Mouse (Mus musculus) liver, adult 2 months (tissue): Measurements from ENCODE around the gene Acy3. TPM values are rescaled to one million over a fixed set of nuclear protein-coding genes. Genes with fewer than 3 reads are reported as not detected.

ENCODE experiments used
- DNase-seq: peaks from one replicate; pipeline ENCODE4 v3.0.0-alpha.2; 2011; ENCODE audit warnings: low read depth, low spot score; ENCODE audit errors: extremely low read depth
- H3K27ac ChIP-seq: fragments of 200-500 bp; replicated peaks from 2 replicates; pipeline ENCODE4 v1.5.1; 2012; ENCODE audit warnings: low read depth, mild to moderate bottlenecking, control low read depth, inconsistent platforms, low read length; ENCODE audit not compliant: insufficient read depth
- H3K27me3 ChIP-seq: fragments of 200-500 bp; 2 replicates; pipeline ENCODE4 v1.6.1; 2012; ENCODE audit warnings: mild to moderate bottlenecking, moderate library complexity, low read length, inconsistent platforms; ENCODE audit not compliant: control insufficient read depth, insufficient read depth
- H3K36me3 ChIP-seq: fragments of 200-500 bp; 2 replicates; pipeline ENCODE4 v1.6.1; 2012; ENCODE audit warnings: low read length, inconsistent platforms; ENCODE audit not compliant: control insufficient read depth, insufficient read depth
- H3K4me1 ChIP-seq: fragments of 200-500 bp; 2 replicates; pipeline ENCODE4 v1.6.1; 2011; ENCODE audit warnings: low read length; ENCODE audit not compliant: control insufficient read depth, insufficient read depth
- H3K4me3 ChIP-seq: fragments of 200-500 bp; 2 replicates; pipeline ENCODE4 v1.5.1; 2011; ENCODE audit warnings: low read depth, mild to moderate bottlenecking, control low read depth, low read length, moderate library complexity; ENCODE audit not compliant: insufficient read depth
- H3K79me2 ChIP-seq: fragments of 200-500 bp; 2 replicates; pipeline ENCODE4 v1.6.1; 2012; ENCODE audit warnings: inconsistent platforms, mild to moderate bottlenecking, low read length, moderate library complexity; ENCODE audit not compliant: control insufficient read depth, insufficient read depth
- H3K9ac ChIP-seq: fragments of 200-500 bp; 2 replicates; pipeline ENCODE4 v1.6.1; 2012; ENCODE audit warnings: low read depth, mild to moderate bottlenecking, control low read depth, inconsistent platforms, low read length
- CTCF ChIP-seq: fragments of 200-500 bp; IDR thresholded peaks from 2 replicates; pipeline ENCODE4 v1.5.1; 2011; ENCODE audit warnings: low read depth, low read length, control low read depth
- POLR2A ChIP-seq: fragments of 200-500 bp; IDR thresholded peaks from 2 replicates; pipeline ENCODE4 v1.6.1; 2011; ENCODE audit warnings: low read length, control low read depth; ENCODE audit not compliant: insufficient read depth; ENCODE audit errors: extremely low read depth
- WGBS: fragments of 180-500 bp; shearing (Covaris S2); methylation state at CpG from one replicate; pipeline ENCODE4 v1.1.7; 2018; 5-methylcytosine and 5-hydroxymethylcytosine counted together
- polyA plus RNA-seq: library from polyadenylated mRNA; depleted of rRNA; stranded (reverse); fragments of >200 nt; gene quantifications from 2 replicates; pipeline ENCODE4 v1.2.3, GENCODE M21; 2012
- total RNA-seq: library from RNA; depleted of rRNA; stranded (reverse); fragments of >200 nt; gene quantifications from 2 replicates; pipeline ENCODE4 v1.2.3, GENCODE M21; 2014

The Acy3 gene
- total and polyA plus RNA-seq, 2 experiments, result 44.3 to 232 TPM

DNA sequence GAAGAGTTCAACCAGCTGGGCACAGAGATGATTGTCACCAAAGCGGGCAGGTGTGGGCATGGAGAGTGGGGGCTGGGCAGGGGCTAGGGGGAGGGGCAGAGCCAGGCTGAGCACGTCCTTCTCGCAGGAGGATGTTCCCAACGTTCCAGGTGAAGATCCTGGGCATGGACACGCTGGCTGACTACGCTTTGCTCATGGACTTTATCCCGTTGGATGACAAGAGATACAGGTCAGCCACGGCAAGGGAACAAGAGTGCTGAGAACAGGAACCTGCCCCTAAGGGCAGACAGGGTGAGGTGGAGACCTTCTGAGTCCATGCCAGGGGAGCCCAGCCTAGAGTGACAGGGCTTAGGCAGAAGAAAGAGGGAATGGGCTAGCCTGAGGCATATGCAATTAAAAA is 10.4 kb downstream of the Acy3 start:
- WGBS, result 30% methylated on average over 8 of the region's 8 CpGs
- no peak overlapping the region for H3K27ac ChIP-seq
- no peaks in the 10 kb centered on the region for H3K36me3 ChIP-seq
- H3K9ac ChIP-seq, result no peak overlapping the region
- H3K79me2 ChIP-seq, result no peaks in the 10 kb centered on the region
- TF ChIP-seq CTCF (no peak), POLR2A (no peak)
- no peak overlapping the region for H3K4me3 ChIP-seq
- H3K4me1 ChIP-seq, result peaks cover 13% of the 10 kb centered on the region
- H3K27me3 ChIP-seq, result no peaks in the 10 kb centered on the region
- DNase-seq, result peak; percentile 68

- Histone ChIP-seq H3K9ac (no peak overlapping the region), H3K27me3 (no peaks in the 10 kb centered on the region), H3K4me3 (no peak overlapping the region), H3K27ac (no peak overlapping the region), H3K79me2 (no peaks in the 10 kb centered on the region), H3K36me3 (no peaks in the 10 kb centered on the region), H3K4me1 (peaks cover 13% of the 10 kb centered on the region)
- 77% methylated on average over 8 of the region's 8 CpGs for WGBS
- DNase-seq, result no peak
- TF ChIP-seq POLR2A (no peak), CTCF (no peak)
Observed at GRCm38 (mm10) chr19:3997231-3997630, 10.9 kb downstream of the Acy3 start.

GRCm38 (mm10) chr19:3998335-3998734 is 12.0 kb downstream of the Acy3 start:
- no peak overlapping the region for H3K27ac ChIP-seq
- no peaks in the 10 kb centered on the region for H3K79me2 ChIP-seq
- TF ChIP-seq CTCF (no peak), POLR2A (no peak)
- no peak overlapping the region for H3K9ac ChIP-seq
- 86% methylated on average over 8 of the region's 8 CpGs for WGBS
- no peaks in the 10 kb centered on the region for H3K36me3 ChIP-seq
- H3K4me1 ChIP-seq, result peaks cover 13% of the 10 kb centered on the region
- H3K27me3 ChIP-seq, result no peaks in the 10 kb centered on the region
- DNase-seq, result no peak
- no peak overlapping the region for H3K4me3 ChIP-seq

- H3K4me3 ChIP-seq, result no peak overlapping the region
- H3K4me1 ChIP-seq, result peaks cover 13% of the 10 kb centered on the region
- 89% methylated on average over 9 of the region's 9 CpGs for WGBS
- H3K36me3 ChIP-seq, result no peaks in the 10 kb centered on the region
- no peaks in the 10 kb centered on the region for H3K79me2 ChIP-seq
- H3K27ac ChIP-seq, result no peak overlapping the region
- no peak for DNase-seq
- H3K27me3 ChIP-seq, result no peaks in the 10 kb centered on the region
- H3K9ac ChIP-seq, result no peak overlapping the region
- TF ChIP-seq CTCF (no peak), POLR2A (no peak)
Observed at GRCm38 (mm10) chr19:3999121-3999730, 12.9 kb downstream of the Acy3 start.

DNA sequence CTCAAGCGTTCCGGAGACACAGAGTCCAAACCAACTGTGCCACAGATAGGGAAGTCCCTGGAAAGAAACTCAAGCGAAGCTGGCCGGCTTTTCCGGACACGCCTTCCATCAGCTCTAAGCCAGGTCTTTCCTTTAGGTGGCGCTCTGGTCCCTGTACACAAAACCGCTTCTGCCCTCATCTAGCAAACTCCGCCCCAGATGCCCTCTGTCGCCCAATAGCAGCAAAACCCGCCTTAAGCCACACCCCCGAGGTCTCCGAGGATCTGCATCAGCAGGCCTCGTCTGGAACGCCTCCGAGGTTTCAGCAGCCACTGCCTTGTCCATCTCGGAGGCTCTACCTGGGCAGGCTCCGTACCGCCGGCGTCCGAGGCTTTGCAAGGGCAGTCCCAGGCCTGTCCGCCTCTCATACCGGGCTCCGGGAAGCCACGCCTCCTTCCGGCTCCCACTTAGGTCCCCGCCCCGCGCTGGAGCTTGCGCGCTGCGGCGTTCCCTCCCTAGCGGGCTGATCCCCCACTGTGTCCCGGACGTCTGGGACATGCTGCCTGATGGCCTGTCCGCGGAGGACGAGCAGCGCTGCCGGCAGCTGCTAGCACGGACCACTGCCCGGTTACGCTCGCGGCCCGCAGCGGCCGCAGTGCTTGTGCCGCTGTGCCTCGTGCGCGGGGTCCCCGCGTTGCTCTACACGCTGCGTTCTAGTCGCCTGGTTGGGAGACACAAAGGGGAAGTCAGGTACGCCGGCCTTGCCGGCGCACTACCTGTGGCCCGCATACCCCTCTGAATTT is 13.9 kb downstream of the Acy3 start, which contains the start of the genes Nudt8 and Gm49405:
TSS of gene Nudt8 (plus strand) at position 462 of the 782 bp plus-strand sequence.
TSS of gene Gm49405 (plus strand) at position 508 of the 782 bp plus-strand sequence.
- TF ChIP-seq POLR2A (peak; percentile 89), CTCF (peak; percentile 83)
- under 1% methylated on average over 64 of the region's 64 CpGs for WGBS

More for the DNA sequence above, 13.9 kb downstream of the Acy3 start, which contains the start of the genes Nudt8 and Gm49405:
- Histone ChIP-seq H3K36me3 (no peaks in the 10 kb centered on the region), H3K27me3 (no peaks in the 10 kb centered on the region), H3K9ac (peak within 1 kb of the TSS; percentile 91), H3K79me2 (no peaks in the 10 kb centered on the region), H3K4me1 (peaks cover 13% of the 10 kb centered on the region), H3K4me3 (peak within 1 kb of the TSS; percentile 82), H3K27ac (peak within 1 kb of the TSS; percentile 85)
- peak; percentile 95 for DNase-seq
